Mouse (Mus musculus) kidney, adult 2 months (tissue): ENCODE measurements at regions not wholly inside any gene's neighbourhood (a gene's known extent, or its start where the extent isn't known, plus 50 kb on each side); places are given as distances from the start of the nearest gene placed in this dataset.

Source experiments
- DNase-seq: peaks from one replicate; pipeline ENCODE4 v3.0.0; 2021
- H3K27ac ChIP-seq: fragments of 200-500 bp; 2 replicates; pipeline ENCODE4 v1.5.1; 2012; ENCODE audit warnings: low read depth, low read length, control low read depth, inconsistent platforms; ENCODE audit not compliant: insufficient read depth
- H3K27me3 ChIP-seq: fragments of 200-500 bp; replicated peaks from 2 replicates; pipeline ENCODE4 v1.6.1; 2012; ENCODE audit warnings: mild to moderate bottlenecking, moderate library complexity, low read length, inconsistent platforms; ENCODE audit not compliant: control insufficient read depth, insufficient read depth
- H3K36me3 ChIP-seq: fragments of 200-500 bp; 2 replicates; pipeline ENCODE4 v1.6.1; 2012; ENCODE audit warnings: mild to moderate bottlenecking, moderate library complexity, low read length, inconsistent platforms; ENCODE audit not compliant: control insufficient read depth, insufficient read depth
- H3K4me1 ChIP-seq: fragments of 200-500 bp; 2 replicates; pipeline ENCODE4 v1.6.1; 2011; ENCODE audit warnings: low read length; ENCODE audit not compliant: control insufficient read depth, insufficient read depth
- H3K4me3 ChIP-seq: fragments of 200-500 bp; 2 replicates; pipeline ENCODE4 v1.5.1; 2011; ENCODE audit warnings: mild to moderate bottlenecking, low read depth, low read length, control low read depth; ENCODE audit not compliant: insufficient read depth
- CTCF ChIP-seq: fragments of 200-500 bp; conservative IDR thresholded peaks from 2 replicates; pipeline ENCODE4 v1.5.1; 2011; ENCODE audit warnings: low read depth, mild to moderate bottlenecking, control low read depth, low read length, moderate library complexity, mixed read lengths; ENCODE audit not compliant: insufficient read depth, insufficient read length
- POLR2A ChIP-seq: fragments of 200-500 bp; IDR thresholded peaks from one replicate; pipeline ENCODE4 v1.6.1; 2011; ENCODE audit warnings: low read depth, low read length, control low read depth
- WGBS: fragments of 180-500 bp; shearing (Covaris S2); methylation state at CpG from one replicate; pipeline ENCODE4 v1.1.7; 2018; 5-methylcytosine and 5-hydroxymethylcytosine counted together

DNA sequence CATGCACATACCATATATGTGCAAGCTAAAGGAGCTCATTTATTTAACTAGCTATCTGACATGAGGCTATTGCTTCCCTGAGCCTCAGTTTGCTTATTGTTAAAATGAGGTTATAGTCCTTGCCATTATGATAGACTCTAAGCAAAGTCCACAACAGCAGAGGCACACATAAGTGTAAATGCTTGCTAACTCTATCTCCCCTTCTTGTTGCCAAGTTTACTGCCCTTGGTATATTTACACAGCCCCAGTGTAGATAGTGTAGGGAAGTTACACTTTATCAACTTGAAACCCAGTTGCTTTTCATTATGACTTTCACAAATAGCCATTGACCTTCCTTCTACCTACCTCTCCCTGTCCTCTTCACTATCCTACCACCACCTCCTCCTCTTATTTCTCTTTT lies 782.6 kb upstream of the Agtr1b start:
- Histone ChIP-seq H3K27ac (no peak overlapping the region), H3K27me3 (no peaks in the 10 kb centered on the region), H3K4me1 (no peaks in the 10 kb centered on the region), H3K36me3 (no peaks in the 10 kb centered on the region), H3K4me3 (no peak overlapping the region)
- TF ChIP-seq CTCF (no peak), POLR2A (no peak)
- DNase-seq, result no peak

DNA sequence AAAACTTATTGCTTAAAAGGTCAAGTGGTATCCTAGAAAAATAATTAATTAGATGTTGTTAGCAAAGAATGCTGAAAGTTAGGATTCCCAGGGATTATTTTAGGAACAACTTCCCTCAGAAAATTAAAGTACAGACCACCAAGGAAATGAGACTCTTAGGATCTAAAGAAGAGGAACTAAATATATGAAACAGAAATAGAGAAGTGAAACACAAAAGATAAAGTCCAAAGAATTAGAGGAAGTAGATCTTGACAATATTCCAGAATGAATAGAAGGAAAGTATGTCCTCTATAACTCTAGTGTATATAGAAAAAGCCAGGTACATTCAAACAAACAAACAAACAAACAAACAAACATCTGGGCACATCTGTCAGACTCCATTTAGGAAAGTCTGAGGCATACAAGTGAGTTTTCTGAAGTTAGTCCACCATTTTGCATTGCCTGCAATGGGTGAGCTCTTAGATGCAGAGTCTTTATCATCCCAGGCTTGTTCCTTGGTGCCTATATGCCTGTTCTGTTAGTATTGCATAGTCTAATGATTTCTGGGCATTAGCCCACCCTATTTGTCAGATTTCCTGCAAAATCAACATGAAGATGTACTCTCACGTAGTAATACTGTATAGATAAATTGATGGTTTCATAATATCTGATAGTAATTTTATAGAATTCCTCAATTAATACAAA lies 762.0 kb upstream of the Agtr1b start:
- no peak overlapping the region for H3K4me3 ChIP-seq
- no peaks in the 10 kb centered on the region for H3K36me3 ChIP-seq
- no peak overlapping the region for H3K27ac ChIP-seq
- TF ChIP-seq POLR2A (no peak), CTCF (no peak)
- no peak for DNase-seq
- H3K27me3 ChIP-seq, result no peaks in the 10 kb centered on the region
- 93% methylated on average over 1 of the region's 1 CpGs for WGBS
- no peaks in the 10 kb centered on the region for H3K4me1 ChIP-seq

DNA sequence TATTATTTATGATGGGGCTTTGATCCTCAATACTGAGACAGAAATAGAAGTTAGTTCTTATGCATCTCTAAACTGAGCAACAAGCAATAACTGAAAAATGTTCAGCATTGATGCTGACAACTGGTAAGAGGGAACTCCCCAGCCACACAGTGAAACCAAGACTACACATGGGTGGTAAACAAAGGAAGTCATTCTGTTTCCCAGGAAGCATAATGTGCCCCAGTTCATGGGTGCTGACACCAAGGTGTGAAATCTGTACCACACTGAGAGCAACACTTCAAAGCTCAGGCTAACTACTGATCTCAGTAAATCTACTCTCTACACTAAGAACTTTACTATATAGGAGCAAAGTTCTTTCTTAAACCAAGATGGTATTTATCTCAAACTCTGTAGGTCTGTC lies 759.2 kb upstream of the Agtr1b start:
- no peak for DNase-seq
- TF ChIP-seq POLR2A (no peak), CTCF (no peak)
- Histone ChIP-seq H3K27ac (no peak overlapping the region), H3K4me3 (no peak overlapping the region), H3K4me1 (no peaks in the 10 kb centered on the region), H3K27me3 (no peaks in the 10 kb centered on the region), H3K36me3 (no peaks in the 10 kb centered on the region)

DNA sequence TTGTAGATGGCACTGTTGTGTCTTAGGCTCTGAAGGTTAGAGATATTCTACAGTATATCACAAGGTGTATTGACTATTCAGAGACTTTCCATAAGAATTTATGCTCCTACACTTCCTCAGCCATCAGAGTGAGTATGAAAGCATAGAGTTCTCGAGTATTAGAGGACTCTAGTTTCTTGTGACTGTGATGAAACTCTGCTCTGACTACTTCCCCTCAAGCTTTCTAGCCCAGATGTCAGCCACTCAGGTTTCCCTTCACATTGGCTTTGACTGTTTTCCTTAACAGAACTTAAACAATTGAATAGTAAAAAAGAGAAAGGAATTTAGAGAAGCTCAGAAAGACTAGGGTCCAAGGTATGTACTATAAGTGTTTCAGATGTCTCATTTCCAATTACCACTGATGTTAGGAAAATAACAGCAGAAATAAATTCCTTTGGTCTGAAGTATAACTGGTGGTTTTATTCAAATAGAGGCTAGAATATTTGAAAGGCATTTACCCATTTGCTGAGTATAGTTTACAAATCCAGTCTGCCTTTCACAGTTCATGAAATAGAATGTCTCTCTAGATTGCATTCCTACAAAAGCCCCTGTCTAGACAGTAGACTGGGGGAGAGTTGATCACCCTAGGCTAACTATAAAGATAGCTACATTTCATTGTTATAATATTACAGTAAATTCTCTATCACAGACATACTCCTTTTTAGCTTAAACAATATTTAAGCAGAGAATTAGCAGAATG lies 751.4 kb upstream of the Agtr1b start:
- H3K4me3 ChIP-seq, result no peak overlapping the region
- H3K27ac ChIP-seq, result no peak overlapping the region
- no peaks in the 10 kb centered on the region for H3K4me1 ChIP-seq
- H3K27me3 ChIP-seq, result no peaks in the 10 kb centered on the region
- 67% methylated on average over 1 of the region's 1 CpGs for WGBS
- H3K36me3 ChIP-seq, result no peaks in the 10 kb centered on the region
- TF ChIP-seq POLR2A, result no peak
- no peak for TF ChIP-seq CTCF
- no peak for DNase-seq

DNA sequence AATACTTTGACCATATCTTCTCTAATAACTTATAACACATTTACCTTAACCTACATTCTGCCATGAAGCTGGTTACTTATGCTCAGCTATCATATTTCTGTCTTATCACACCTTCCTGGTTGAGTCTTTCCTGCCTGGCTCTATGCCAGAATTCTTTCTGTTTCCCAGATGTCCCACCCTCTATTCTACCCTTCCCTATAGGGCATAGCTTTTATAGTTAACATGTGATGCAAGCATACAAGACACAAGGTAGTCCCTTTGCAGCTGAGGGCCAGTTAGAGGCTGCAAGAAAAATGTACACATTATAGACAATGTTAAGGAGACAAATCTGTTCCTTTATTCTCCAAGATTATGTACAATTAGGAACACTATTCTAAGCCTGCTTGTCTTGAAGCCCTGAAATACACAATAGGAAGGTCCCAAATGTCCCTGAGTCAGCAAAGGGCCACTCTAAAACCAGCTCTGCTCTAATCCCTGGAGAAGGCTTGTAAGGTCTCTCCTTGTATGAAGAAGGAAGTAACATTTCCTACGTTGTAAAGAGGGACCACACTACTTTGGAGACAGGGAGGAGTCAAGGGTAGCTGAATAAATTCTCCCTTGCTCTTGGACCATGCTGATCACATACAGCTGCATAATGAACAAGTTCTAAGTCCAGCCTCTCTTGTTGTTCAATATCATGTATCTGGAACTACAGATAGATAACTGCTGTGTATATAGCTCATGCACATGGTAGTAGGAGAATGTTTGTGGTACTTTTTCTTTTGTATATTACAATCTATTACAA lies 745.0 kb upstream of the Agtr1b start:
- no peaks in the 10 kb centered on the region for H3K27me3 ChIP-seq
- 43% methylated on average over 1 of the region's 1 CpGs for WGBS
- no peak overlapping the region for H3K4me3 ChIP-seq
- TF ChIP-seq POLR2A (no peak), CTCF (no peak)
- H3K36me3 ChIP-seq, result no peaks in the 10 kb centered on the region
- no peaks in the 10 kb centered on the region for H3K4me1 ChIP-seq
- no peak overlapping the region for H3K27ac ChIP-seq
- no peak for DNase-seq

DNA sequence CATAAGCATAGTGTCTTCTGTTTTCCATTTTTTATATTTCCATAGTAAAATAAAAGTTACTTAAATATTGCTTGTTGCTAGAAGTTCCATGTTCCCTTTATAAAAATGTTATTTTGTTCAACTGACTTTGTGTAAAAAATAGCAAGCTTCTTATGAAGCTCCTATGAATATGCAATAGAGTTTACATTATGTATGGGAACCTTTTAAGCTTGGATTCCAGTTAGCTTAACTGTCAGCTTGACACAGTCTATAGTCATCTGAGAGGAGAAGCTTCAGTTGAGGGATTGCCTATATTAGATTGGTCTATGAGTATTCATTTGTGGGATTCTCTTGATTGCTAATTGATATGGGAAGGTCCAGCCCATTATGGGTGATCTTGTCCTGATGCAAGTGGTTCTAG lies 723.2 kb upstream of the Agtr1b start:
- no peaks in the 10 kb centered on the region for H3K36me3 ChIP-seq
- H3K27ac ChIP-seq, result no peak overlapping the region
- no peaks in the 10 kb centered on the region; the same call in 1 of the 2 replicates for H3K27me3 ChIP-seq
- H3K4me1 ChIP-seq, result no peaks in the 10 kb centered on the region
- no peak overlapping the region for H3K4me3 ChIP-seq
- TF ChIP-seq CTCF (no peak), POLR2A (no peak)
- DNase-seq, result no peak

DNA sequence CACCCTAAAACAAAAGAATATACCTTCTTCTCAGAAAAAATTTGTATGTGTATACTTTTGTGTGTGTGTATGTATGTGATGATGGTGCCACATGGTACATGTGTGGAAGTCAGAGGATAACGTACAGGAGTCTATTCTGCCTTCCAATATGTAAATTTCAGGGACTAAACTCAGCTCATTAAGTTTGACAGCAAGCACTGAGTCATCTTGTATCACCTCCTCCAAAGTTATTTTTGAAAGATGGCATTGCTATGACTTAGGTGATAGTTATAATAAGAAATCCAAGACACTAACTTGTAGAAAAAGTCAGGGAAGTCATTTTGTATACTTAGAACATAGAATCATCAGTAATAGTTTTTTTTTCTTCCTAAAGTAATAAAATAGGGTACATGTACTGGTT lies 719.4 kb upstream of the Agtr1b start:
- WGBS, result 76% methylated on average over 1 of the region's 1 CpGs
- Histone ChIP-seq H3K27ac (no peak overlapping the region), H3K4me3 (no peak overlapping the region), H3K36me3 (no peaks in the 10 kb centered on the region), H3K27me3 (no peaks in the 10 kb centered on the region; the same call in 1 of the 2 replicates), H3K4me1 (no peaks in the 10 kb centered on the region)
- TF ChIP-seq POLR2A (no peak), CTCF (no peak)
- no peak for DNase-seq
